Mouse (Mus musculus) embryonic facial prominence, embryonic 13.5 days (tissue): Measurements from ENCODE around the gene Meox2. TPM values are rescaled to one million over a fixed set of nuclear protein-coding genes. Genes with fewer than 3 reads are reported as not detected.

ENCODE experiments used
- ATAC-seq: fragments of 200-750 bp; cut with Nextera tagmentation; 2 replicates; pipeline ENCODE4 v1.8.0; 2017; ENCODE audit warnings: low read depth; ENCODE audit not compliant: insufficient number of reproducible peaks, insufficient read depth, low FRiP score, low TSS enrichment
- H3K27ac ChIP-seq: fragments of 300-500 bp; sonication (generic); 2 replicates; pipeline ENCODE4 v1.5.1; 2015; ENCODE audit warnings: moderate library complexity, mild to moderate bottlenecking, inconsistent platforms
- H3K27me3 ChIP-seq: fragments of 300-500 bp; sonication (generic); 2 replicates; pipeline ENCODE4 v1.6.1; 2015; ENCODE audit warnings: mild to moderate bottlenecking, inconsistent platforms
- H3K36me3 ChIP-seq: fragments of 300-500 bp; sonication (generic); 2 replicates; pipeline ENCODE4 v1.6.1; 2015; ENCODE audit warnings: mild to moderate bottlenecking, inconsistent platforms
- H3K4me1 ChIP-seq: fragments of 300-500 bp; sonication (generic); 2 replicates; pipeline ENCODE4 v1.6.1; 2015; ENCODE audit warnings: inconsistent platforms
- H3K4me2 ChIP-seq: fragments of 300-500 bp; sonication (generic); 2 replicates; pipeline ENCODE4 v1.6.1; 2015; ENCODE audit warnings: moderate library complexity, mild to moderate bottlenecking, inconsistent platforms
- H3K4me3 ChIP-seq: fragments of 300-500 bp; sonication (generic); 2 replicates; pipeline ENCODE4 v1.5.1; 2015; ENCODE audit warnings: mild to moderate bottlenecking, inconsistent platforms
- H3K9ac ChIP-seq: fragments of 300-500 bp; sonication (generic); 2 replicates; pipeline ENCODE4 v1.6.1; 2015; ENCODE audit warnings: mild to moderate bottlenecking, inconsistent platforms
- H3K9me3 ChIP-seq: fragments of 300-500 bp; sonication (generic); 2 replicates; pipeline ENCODE4 v1.6.1; 2016; ENCODE audit warnings: inconsistent platforms
- WGBS: fragments of 180-500 bp; shearing (Covaris S2); methylation state at CpG from one replicate; pipeline ENCODE4 v1.1.7; 2015; ENCODE audit warnings: mixed read lengths; 5-methylcytosine and 5-hydroxymethylcytosine counted together
- polyA plus RNA-seq: library from polyadenylated mRNA; unstranded; fragments of >200 nt; fragmentation: Nextera tagmentation; extraction: Ambion mirVana; gene quantifications from 2 replicates; pipeline ENCODE4 v1.2.1, GENCODE M21; 2015

Meox2 gene
- polyA plus RNA-seq, 1 experiment from 2014 or later: 6.4 TPM

DNA sequence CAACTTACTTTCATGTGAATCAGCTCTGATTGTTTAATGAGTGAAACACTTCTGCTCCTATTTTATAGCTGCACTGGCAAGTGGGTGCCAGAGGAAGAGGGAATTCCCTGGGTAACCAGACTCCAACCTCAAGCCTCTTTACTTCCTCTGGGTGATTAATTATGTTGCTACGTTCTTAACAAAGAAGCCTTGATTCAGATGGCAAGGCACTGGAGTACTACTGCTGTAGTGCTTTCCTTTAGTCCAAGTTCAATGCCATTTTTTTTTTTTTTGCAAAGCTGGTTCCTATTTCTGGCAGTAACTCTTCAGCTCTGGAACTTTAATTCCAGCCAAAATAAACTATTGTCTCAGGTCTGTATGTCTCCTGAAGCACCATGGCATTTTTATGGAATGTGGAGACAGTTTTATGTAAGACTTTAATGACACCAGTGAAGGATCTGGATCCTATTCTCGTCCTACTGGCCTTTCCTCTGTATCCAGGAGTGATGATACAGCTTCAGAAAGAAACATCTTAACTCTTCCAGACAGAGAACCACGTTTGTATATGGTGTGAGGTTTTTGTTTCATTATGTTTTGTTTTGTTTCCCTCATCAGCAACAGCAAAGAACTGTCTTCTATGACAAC, 33.9 kb downstream of the Meox2 start:
- Histone ChIP-seq H3K4me2 (no peak overlapping the region), H3K36me3 (no peaks in the 10 kb centered on the region), H3K27me3 (no peaks in the 10 kb centered on the region), H3K9me3 (no peaks in the 10 kb centered on the region), H3K4me1 (no peaks in the 10 kb centered on the region), H3K27ac (no peak overlapping the region), H3K4me3 (no peak overlapping the region), H3K9ac (no peak overlapping the region)
- ATAC-seq: no peak
- WGBS: 32% methylated on average over 3 of the region's 3 CpGs

DNA sequence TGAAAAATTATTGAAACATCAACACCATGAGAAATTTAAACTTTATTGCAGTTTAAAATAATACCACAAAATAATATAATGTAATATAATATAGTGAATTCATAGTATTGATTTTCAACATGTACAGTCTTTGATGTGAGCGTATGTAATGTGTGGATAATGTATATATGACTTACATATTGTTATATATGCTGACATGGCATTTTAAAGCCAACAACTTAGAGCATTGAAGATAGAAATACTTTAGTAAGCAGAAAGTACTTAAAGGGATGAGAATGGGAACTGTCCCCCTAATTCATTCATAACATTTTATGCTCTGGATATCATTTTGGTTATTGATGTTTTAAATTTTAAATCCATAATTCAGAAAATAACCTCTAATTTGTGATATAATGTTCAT, 35.5 kb downstream of the Meox2 start:
- Histone ChIP-seq H3K27me3 (no peaks in the 10 kb centered on the region), H3K9ac (no peak overlapping the region), H3K9me3 (no peaks in the 10 kb centered on the region), H3K4me3 (no peak overlapping the region), H3K4me2 (no peak overlapping the region), H3K36me3 (no peaks in the 10 kb centered on the region), H3K27ac (no peak overlapping the region), H3K4me1 (no peaks in the 10 kb centered on the region)
- 81% methylated on average over 1 of the region's 1 CpGs for WGBS
- ATAC-seq: no peak

DNA sequence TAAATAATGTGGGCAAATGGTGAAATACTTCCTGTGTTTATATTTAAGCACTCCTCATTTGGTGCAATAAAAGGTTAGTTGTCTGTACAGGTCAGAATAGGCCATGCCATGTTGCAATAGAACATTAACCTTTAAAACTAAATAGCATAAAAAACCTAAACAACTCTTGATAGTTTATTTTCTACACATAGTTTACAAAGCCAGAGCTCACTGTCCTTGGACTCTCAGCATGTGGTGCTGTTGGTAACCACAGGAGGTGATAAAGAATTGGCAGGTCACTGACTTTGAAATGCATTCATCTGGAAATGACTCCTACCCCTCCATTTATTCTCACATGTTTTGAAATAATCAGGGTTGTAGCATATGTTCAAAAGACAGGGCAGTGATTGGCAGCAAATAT, 59.4 kb downstream of the Meox2 start:
- Histone ChIP-seq H3K4me1 (no peaks in the 10 kb centered on the region), H3K27me3 (no peaks in the 10 kb centered on the region), H3K4me2 (no peak overlapping the region), H3K36me3 (no peaks in the 10 kb centered on the region), H3K9me3 (no peaks in the 10 kb centered on the region), H3K4me3 (no peak overlapping the region), H3K27ac (no peak overlapping the region), H3K9ac (no peak overlapping the region)
- ATAC-seq: no peak

DNA sequence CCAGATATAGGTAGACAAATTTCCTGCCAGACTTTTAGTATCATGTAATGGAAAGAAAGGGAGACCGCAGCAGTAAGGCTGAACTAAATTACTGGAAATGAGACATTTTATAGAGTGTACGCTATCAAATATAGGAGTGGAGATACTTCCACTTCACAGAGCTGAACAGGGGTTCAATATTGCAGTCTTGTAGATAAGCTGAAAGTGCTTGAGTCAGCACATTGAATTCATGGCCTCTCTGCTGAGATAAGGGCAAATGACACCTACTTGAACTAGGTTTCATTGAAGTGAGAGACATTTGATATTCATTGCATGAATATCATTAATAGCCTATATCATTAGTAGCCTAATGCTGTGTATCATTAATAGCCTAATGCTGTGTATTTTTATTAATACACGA, 65.0 kb downstream of the Meox2 start:
- H3K27ac ChIP-seq: no peak overlapping the region
- H3K9ac ChIP-seq: no peak overlapping the region
- no peaks in the 10 kb centered on the region for H3K36me3 ChIP-seq
- H3K4me2 ChIP-seq: no peak overlapping the region
- H3K27me3 ChIP-seq: no peaks in the 10 kb centered on the region
- WGBS: 93% methylated on average over 3 of the region's 3 CpGs
- no peaks in the 10 kb centered on the region for H3K9me3 ChIP-seq
- 0 out of 2 replicates have a peak, but pooled peaks cover 3% of the 10 kb centered on the region for H3K4me1 ChIP-seq
- H3K4me3 ChIP-seq: no peak overlapping the region
- ATAC-seq: no peak

DNA sequence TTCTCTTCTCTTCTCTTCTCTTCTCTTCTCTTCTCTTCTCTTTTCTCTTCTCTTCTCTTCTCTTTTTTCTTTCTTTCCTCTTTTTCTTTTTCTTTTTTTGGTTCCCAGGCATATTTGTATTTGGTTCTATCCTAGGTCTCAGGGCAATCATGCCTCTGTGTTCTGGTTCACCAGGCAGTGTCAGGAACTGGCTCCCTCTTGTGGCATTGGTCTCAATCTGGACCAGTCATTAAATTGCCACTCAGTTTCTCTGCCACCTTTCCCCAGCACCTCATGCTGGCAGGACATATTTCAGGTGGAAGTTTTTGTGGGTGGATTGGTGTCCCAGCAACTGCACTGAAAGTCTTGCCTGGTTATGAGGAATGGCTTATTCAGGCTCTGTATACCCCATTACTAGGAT, 75.3 kb downstream of the Meox2 start:
- H3K27ac ChIP-seq: no peak overlapping the region
- no peaks in the 10 kb centered on the region for H3K36me3 ChIP-seq
- no peaks in the 10 kb centered on the region for H3K4me1 ChIP-seq
- no peak overlapping the region for H3K9ac ChIP-seq
- no peaks in the 10 kb centered on the region for H3K27me3 ChIP-seq
- H3K4me3 ChIP-seq: no peak overlapping the region
- ATAC-seq: no peak
- no peaks in the 10 kb centered on the region for H3K9me3 ChIP-seq
- H3K4me2 ChIP-seq: no peak overlapping the region

DNA sequence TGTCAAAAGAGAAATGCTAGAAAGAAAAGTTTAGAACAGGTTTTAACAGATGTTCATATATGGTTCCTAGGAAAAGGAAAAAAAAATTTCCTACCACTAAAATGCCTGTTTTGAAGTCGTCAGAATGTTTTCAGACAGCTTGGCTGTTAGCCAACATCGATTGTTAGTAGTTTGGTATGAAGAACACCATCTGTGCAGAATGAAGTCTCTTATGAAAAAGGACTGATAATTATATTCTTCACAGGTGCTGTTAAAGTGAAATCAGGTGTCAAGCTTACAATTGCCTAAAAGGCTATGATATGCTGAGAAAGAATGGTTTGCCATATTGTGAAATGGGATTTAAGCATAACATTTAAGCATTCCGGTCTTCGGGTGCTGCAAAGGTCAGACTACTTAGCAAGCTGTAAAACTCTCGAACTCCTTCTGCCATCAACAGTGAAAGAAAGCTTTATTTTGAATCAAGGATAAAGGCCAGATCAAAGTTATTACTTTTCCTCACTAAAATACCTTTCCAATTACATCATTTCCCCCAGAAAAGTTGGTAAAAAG, 80.7 kb downstream of the Meox2 start:
- no peak overlapping the region for H3K4me3 ChIP-seq
- WGBS: 38% methylated on average over 5 of the region's 5 CpGs
- no peaks in the 10 kb centered on the region for H3K4me1 ChIP-seq

More for the DNA sequence above, 80.7 kb downstream of the Meox2 start:
- ATAC-seq: no peak
- H3K36me3 ChIP-seq: no peaks in the 10 kb centered on the region
- H3K4me2 ChIP-seq: no peak overlapping the region
- H3K9ac ChIP-seq: no peak overlapping the region
- H3K27ac ChIP-seq: no peak overlapping the region
- H3K9me3 ChIP-seq: no peaks in the 10 kb centered on the region
- no peaks in the 10 kb centered on the region for H3K27me3 ChIP-seq

Other genes with a start within 250 kb of the Meox2 start
- gene Agmo, start 133.1 kb downstream of the Meox2 start, polyA plus RNA-seq: 0.24 and 0.45 TPM in 2 replicates